Mouse (Mus musculus) forebrain, postnatal 0 days (tissue): ENCODE results near the gene Nubp1. TPM values are rescaled to one million over a fixed set of nuclear protein-coding genes. Genes with fewer than 3 reads are reported as not detected.

Experiments used
- ATAC-seq: fragments of 200-750 bp; cut with Nextera tagmentation; 2 replicates; pipeline ENCODE4 v1.8.0; 2017; ENCODE audit warnings: mild to moderate bottlenecking, moderate library complexity
- DNase-seq: peaks from one replicate; pipeline ENCODE4 v3.0.0-alpha.2; 2015
- H3K27ac ChIP-seq: fragments of 300-500 bp; sonication (generic); 2 replicates; pipeline ENCODE4 v1.5.1; 2014; ENCODE audit warnings: low read depth, mild to moderate bottlenecking, antibody characterized with exemption, low read length, moderate library complexity, mixed read lengths
- H3K27me3 ChIP-seq: fragments of 300-500 bp; sonication (generic); 2 replicates; pipeline ENCODE4 v1.6.1; 2014; ENCODE audit warnings: mild to moderate bottlenecking, low read length, mixed read lengths; ENCODE audit not compliant: insufficient read depth
- H3K36me3 ChIP-seq: fragments of 300-500 bp; sonication (generic); 2 replicates; pipeline ENCODE4 v1.6.1; 2014; ENCODE audit warnings: mild to moderate bottlenecking, moderate library complexity; ENCODE audit not compliant: insufficient read depth
- H3K4me1 ChIP-seq: fragments of 300-500 bp; sonication (generic); 2 replicates; pipeline ENCODE4 v1.6.1; 2014; ENCODE audit warnings: antibody characterized with exemption; ENCODE audit not compliant: insufficient read depth
- H3K4me2 ChIP-seq: fragments of 300-500 bp; sonication (generic); 2 replicates; pipeline ENCODE4 v1.6.1; 2014; ENCODE audit warnings: low read depth, mild to moderate bottlenecking, moderate library complexity
- H3K4me3 ChIP-seq: fragments of 300-500 bp; sonication (generic); 2 replicates; pipeline ENCODE4 v1.5.1; 2014; ENCODE audit warnings: low read depth, low read length, mixed read lengths
- H3K9ac ChIP-seq: fragments of 300-500 bp; sonication (generic); 2 replicates; pipeline ENCODE4 v1.6.1; 2014; ENCODE audit warnings: mild to moderate bottlenecking
- H3K9me3 ChIP-seq: fragments of 300-500 bp; sonication (generic); 2 replicates; pipeline ENCODE4 v1.6.1; 2016; ENCODE audit warnings: low read length
- CTCF ChIP-seq: sonication (generic); IDR thresholded peaks from 2 replicates; pipeline ENCODE4 v1.5.1; 2016; ENCODE audit warnings: antibody characterized with exemption, control low read depth, low read depth
- WGBS: fragments of 180-500 bp; shearing (Covaris S2); extraction: QIAGEN DNeasy Blood & Tissue Kit; methylation state at CpG from one replicate; pipeline ENCODE4 v1.1.7; 2014; 5-methylcytosine and 5-hydroxymethylcytosine counted together
- polyA plus RNA-seq: library from polyadenylated mRNA; unstranded; fragments of >200 nt; fragmentation: Nextera tagmentation; extraction: Ambion mirVana; gene quantifications from 2 replicates; pipeline ENCODE4 v1.2.1, GENCODE M21; 2015
- total RNA-seq: library from RNA; depleted of rRNA; stranded (reverse); fragments of >200 nt; gene quantifications from 2 replicates; pipeline ENCODE4 v1.2.3, GENCODE M21; 2014; rRNA removed

The Nubp1 gene
- 32.1 and 34.5 TPM in 2 replicates for total RNA-seq
- 25.7 and 32.2 TPM in 2 replicates for polyA plus RNA-seq

DNA sequence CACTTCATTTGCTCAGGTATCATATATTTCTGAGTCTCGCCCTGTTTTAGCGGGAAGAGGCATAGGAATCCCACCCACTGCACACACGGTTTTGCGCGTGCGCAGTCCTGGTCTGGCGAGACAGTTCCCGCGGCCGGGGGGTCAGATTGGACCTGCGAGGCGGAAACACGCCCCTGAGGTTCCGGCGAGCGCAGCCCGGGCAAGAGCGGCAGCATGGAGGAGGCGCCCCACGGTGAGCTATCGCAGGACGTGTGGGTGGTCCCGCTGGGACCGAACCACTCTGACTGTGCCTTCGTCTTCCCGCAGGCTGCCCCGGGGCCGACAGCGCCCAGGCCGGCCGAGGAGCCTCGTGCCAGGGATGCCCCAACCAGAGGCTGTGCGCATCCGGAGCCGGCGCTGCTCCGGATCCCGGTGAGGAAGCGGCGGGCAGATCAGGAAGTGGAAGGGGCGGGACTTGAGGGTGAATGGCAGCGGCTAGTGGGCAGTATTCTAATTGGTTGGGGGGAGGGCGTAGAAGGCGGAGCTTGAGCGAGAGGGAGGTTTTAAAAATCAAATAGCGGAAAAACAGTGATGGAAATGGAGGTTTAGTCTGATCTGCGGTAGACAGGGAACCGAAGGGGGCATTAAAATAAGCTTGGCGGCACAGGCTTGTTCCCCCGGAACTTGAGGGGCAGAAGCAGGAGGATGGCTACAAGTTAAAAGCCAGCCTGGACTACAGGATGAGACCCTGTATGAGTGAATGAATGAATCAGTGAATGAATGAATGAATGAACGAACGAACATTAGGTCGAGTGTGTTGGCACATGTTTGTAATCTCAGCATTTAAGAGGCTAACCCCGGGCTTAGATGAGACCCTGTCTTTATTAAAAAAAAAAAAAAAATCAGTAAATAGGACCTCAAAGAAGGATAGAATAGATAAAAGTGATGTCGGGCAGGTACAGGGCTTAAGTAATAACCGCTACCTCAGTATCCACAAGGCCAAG lies at the start of gene Nubp1:
Nubp1 (plus strand) TSS at position 185 of the 983 bp plus-strand sequence.
- Histone ChIP-seq H3K4me3 (peak within 1 kb of the TSS; percentile 74), H3K9ac (peak within 1 kb of the TSS; percentile 67), H3K27ac (peak within 1 kb of the TSS; percentile 88), H3K9me3 (no peaks in the 10 kb centered on the region), H3K27me3 (no peaks in the 10 kb centered on the region), H3K36me3 (peaks cover 11% of the 10 kb centered on the region), H3K4me1 (0 out of 2 replicates have a peak, but pooled peaks cover 5% of the 10 kb centered on the region), H3K4me2 (peak within 1 kb of the TSS; percentile 51)
- WGBS, result 3% methylated on average over 56 of the region's 56 CpGs
- TF ChIP-seq CTCF, result no peak
- ATAC-seq, result peak; percentile 98
- peak; percentile 96 for DNase-seq

DNA sequence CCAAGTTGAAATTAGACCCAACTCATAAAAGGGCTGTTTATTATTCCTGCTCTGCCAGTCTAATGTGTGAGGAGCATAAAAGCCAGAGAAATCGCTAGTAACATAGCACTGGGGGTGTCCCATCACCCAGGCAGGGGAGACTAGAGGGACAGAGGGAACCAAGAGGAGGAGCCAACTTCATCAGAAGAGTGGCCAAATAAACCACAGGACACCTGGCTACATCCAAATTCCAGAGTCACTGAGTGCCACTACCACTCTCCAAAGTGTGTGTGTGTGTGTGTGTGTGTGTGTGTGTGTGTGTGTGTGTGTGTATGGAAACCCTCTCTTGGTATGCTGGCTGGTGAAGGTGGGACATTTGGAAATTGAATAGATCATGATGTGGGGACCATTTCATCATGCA lies 48.7 kb upstream of the Nubp1 start:
- 55% methylated on average over 1 of the region's 1 CpGs for WGBS
- Histone ChIP-seq H3K4me1 (peaks cover 3% of the 10 kb centered on the region; the same call in 1 of the 2 replicates), H3K36me3 (no peaks in the 10 kb centered on the region), H3K9ac (no peak overlapping the region), H3K9me3 (no peaks in the 10 kb centered on the region), H3K27ac (no peak overlapping the region), H3K4me2 (no peak overlapping the region), H3K27me3 (no peaks in the 10 kb centered on the region), H3K4me3 (no peak overlapping the region)
- DNase-seq, result no peak
- TF ChIP-seq CTCF, result no peak
- ATAC-seq, result no peak

DNA sequence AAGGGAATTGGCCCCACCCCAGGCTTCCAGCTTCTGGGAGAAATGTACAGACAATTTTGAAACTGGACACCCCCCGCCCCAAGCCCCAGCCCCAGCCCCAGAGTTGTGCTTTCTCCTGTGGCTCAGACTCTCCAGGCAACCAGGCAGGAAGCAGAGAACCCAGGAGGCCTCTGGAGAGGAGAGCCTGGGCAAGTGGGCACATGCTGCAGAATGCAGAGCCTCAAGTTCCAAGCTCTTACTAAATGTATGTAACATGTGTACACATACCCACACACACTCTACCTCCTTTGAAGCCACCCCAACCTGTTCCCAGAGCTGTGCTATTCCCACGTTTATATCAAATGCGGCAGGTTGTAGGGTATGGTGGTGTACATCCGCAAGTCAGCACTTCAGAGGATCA lies 46.0 kb upstream of the Nubp1 start:
- Histone ChIP-seq H3K9me3 (no peaks in the 10 kb centered on the region), H3K27ac (peak overlapping the region; percentile 40; the same call in 1 of the 2 replicates), H3K27me3 (no peaks in the 10 kb centered on the region), H3K9ac (no peak overlapping the region), H3K4me3 (no peak overlapping the region), H3K36me3 (no peaks in the 10 kb centered on the region), H3K4me2 (no peak overlapping the region), H3K4me1 (no peaks in the 10 kb centered on the region; the same call in 1 of the 2 replicates)
- no peak for TF ChIP-seq CTCF
- WGBS, result 73% methylated on average over 4 of the region's 4 CpGs
- ATAC-seq (no peak), DNase-seq (no peak)

DNA sequence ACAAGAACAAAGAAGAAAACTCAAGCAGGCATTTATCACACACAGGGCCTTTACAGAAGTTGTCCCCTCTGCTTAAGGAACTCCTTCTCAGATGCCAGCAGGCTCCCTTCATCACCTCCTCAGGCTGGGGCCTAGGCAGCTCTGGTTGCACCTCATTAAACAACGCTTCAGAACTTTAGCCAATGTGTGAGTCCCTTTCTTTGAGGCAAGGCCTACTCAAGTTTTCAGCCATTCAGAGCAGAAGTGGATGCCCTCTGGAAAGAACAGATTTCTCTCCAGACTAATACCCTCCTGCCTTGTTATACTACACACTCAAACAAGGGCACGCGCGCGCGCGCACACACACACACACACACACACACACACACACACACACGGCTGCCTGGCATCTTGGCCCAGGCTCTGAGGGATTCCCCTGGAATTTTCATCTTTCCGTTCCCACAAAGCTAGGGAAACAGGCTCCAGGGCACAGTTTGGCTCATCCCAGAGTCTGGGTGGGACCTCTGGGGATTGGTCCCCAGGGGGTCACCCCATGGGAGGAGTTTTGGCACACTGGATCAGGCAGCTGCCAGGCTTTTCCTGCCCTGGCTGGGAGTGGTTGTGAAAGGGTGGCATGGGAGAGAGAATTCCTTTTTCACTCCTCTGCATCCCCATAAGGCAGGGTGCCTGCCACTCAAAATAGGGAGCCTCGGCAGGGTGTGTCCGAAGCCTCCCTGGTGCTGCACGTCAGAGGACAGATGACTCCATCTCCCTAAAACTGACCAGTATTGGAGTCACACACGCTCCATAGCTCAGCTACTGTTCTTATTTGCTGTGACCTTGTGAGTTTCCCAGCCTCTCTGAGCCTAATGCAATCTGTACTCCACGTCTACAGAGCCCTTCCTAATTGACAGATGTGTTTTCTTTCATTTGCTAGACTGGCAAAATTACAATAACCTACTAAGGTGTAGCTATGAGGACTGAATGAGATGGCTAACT lies 45.2 kb upstream of the Nubp1 start:
- Histone ChIP-seq H3K27ac (peak overlapping the region; percentile 40; the same call in 1 of the 2 replicates), H3K36me3 (no peaks in the 10 kb centered on the region), H3K4me2 (no peak overlapping the region), H3K4me3 (no peak overlapping the region), H3K4me1 (no peaks in the 10 kb centered on the region; the same call in 1 of the 2 replicates), H3K9me3 (no peaks in the 10 kb centered on the region), H3K27me3 (no peaks in the 10 kb centered on the region), H3K9ac (no peak overlapping the region)
- ATAC-seq, result peak; percentile 90
- DNase-seq, result peak; percentile 78
- WGBS, result 47% methylated on average over 14 of the region's 14 CpGs
- TF ChIP-seq CTCF, result no peak

DNA sequence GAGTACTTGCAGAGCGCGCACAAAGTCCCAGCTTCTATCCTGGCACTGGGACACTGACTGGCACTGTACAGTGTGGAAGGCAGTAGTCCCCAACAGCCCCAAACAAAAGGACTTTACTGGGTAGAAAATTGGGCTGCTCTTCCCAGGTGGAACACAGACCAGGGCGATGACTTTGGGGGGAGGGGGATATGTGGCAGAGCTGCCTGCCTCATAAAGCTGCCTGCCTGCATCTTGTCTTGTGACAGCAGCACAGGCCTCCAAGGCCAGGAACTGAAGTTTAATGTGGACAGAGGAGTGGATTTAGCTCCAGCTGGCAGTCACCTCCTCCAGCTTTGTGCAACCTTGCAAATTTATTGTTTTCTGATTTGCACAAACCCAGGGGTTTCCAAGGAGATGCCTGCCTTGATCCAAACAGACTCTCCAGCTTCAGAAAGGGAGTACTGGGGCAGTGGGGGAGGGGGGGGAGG lies 42.2 kb upstream of the Nubp1 start:
- no peaks in the 10 kb centered on the region for H3K9me3 ChIP-seq
- H3K4me3 ChIP-seq, result no peak overlapping the region
- no peaks in the 10 kb centered on the region for H3K36me3 ChIP-seq
- ATAC-seq (peak; percentile 76), DNase-seq (peak; percentile 41)
- no peak overlapping the region for H3K9ac ChIP-seq
- H3K27me3 ChIP-seq, result no peaks in the 10 kb centered on the region
- peak overlapping the region; percentile 69 for H3K27ac ChIP-seq
- WGBS, result 44% methylated on average over 3 of the region's 3 CpGs
- H3K4me1 ChIP-seq, result peaks cover 2% of the 10 kb centered on the region
- H3K4me2 ChIP-seq, result no peak overlapping the region
- TF ChIP-seq CTCF, result no peak

DNA sequence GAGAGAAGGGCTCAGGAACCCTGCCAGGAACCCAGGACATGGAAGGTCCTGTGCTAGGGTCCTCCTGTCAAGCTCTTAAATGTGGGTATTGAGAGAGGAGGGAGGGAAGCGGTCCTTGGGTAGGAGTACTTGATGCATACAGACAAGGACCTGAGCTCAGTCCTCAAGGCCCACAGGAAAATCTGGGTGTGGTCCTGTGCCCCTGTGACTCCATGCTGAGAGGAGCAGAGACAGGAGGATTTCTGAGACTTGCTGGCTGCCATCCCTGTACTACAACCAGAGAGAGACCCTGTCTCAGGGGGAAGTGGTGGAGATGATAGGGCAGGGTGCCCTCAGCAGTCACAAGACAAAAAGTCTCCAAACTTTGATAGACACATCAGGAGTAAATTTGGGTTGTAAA lies 41.8 kb upstream of the Nubp1 start:
- Histone ChIP-seq H3K36me3 (no peaks in the 10 kb centered on the region), H3K4me2 (no peak overlapping the region), H3K4me3 (no peak overlapping the region), H3K27ac (peak overlapping the region; percentile 35; the same call in 1 of the 2 replicates), H3K4me1 (peaks cover 6% of the 10 kb centered on the region), H3K9me3 (no peaks in the 10 kb centered on the region), H3K9ac (no peak overlapping the region), H3K27me3 (no peaks in the 10 kb centered on the region)
- TF ChIP-seq CTCF, result no peak
- WGBS, result 89% methylated on average over 1 of the region's 1 CpGs
- no peak for ATAC-seq
- DNase-seq, result no peak
